Mouse (Mus musculus): ENCODE measurements around the gene Olfr1275.

GRCm38 (mm10) chr2:111229502-111229901, 5.6 kb downstream of the Olfr1275 start, which contains the start of gene 4930430A15Rik:
- no peak for TF ChIP-seq CTCF (IDR thresholded peaks at IDR 0.05; ENCODE audit: borderline replicate concordance, extremely low read depth, insufficient read depth, insufficient read length)
- TF ChIP-seq POLR2A (IDR thresholded peaks at IDR 0.05; ENCODE audit: borderline replicate concordance, extremely low read depth, insufficient read depth, insufficient read length, poor library complexity, severe bottlenecking): no peak

Data from brain, embryonic 14.5 days (tissue).